Mouse (Mus musculus) CH12F3 (cell line): Measurements from ENCODE around the gene Kif16b.
"Not testable (repeated sequence)": the region's sequence is repeated elsewhere in the genome, so short reads cannot be mapped to it uniquely, and the experiment has no call there.

Experiments
- in situ Hi-C: fragments of 300-500 bp; cut with MboI; formaldehyde crosslinking; loops from 2 replicates; pipeline ENCODE4 v1.14.3; 2020; ENCODE audit warnings: low sequenced_read_pairs

Kif16b gene

DNA sequence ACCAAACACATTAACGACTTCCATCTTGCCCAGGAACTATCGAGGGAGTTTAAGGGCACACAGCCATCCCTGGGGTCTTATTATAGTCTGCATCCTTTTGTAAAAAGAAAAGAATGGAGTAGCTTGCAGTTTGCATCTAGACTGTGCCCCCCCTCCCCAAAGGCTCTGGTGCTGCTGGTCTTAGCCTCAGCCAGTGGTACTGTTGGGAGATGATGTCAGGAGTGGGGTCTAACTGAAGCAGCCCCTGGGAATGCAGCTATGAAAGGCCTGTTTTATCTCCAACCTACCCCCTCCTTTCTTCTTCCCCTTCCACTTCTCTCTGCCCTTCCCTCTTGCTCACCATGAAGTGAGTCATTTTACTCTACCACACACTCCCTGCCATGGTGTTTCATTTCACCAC lies 298.1 kb downstream of the Kif16b start:
- in situ Hi-C loops: no loop called here

DNA sequence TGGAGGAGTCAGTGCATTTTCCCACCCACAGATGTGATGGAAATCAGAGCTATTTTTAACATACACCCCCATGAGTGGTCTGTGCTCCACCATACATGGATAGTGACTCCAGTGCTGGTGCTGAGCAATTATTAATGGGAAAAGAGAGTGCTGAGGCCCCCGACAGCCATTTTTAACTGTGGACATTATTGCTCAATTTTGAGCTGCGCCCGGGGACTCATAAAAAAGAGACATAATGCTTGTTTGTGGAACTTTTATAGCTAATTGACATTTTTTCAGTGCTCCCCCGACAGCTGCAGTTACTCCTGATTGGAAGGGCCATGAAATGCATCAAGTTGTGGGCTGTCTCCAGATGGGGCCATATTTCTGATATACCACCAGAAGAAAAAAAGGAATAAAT lies 302.1 kb downstream of the Kif16b start:
- in situ Hi-C loops: no loop called here

DNA sequence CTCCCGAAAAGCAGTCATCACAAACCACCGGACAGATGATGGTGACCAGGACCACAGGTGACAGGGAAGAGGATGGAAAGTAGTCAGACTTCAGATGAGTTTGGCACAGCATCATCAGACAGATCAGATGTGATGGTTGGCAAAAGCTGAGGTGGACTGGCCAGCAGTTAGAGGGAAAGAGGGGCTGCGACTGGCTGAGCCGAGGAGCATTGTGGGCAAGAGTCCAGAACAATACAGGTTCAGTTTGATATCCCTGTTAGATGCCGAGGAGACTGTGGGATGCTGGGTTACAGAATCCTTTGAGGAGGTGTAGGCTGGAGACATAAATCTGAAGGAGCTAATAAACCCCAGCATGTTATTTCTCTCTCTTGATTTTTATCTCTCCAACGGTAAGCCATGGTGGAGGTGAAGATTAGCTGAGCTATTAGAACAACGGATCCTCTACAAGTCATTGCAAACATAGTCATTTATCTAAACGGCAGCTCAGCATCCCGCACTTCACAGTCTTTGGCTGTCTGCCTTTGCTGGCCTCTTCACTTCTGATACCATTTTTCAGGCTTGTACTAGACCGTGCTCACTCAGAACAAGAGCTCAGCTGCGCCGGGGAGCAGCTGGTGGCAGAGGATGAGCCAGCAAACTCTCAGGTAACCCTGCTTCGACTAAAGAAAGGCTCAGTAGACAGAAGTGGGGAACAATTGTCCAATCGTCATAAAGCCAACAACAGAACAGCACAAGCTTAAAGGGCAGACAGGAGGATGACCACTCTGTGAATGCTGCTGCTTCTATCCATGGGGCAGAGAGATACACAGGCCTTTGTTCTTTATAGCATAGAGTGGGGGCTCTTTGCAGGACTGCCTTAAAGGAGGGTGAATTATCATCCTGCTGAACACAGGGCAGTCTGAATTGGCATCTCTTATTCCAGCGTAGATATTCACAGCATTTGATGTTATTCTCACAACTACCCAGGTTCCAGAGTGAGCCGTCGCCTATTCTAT lies 304.9 kb downstream of the Kif16b start:
- in situ Hi-C loops: no loop called here

GRCm38 (mm10) chr2:142590938-142591337 lies 310.4 kb downstream of the Kif16b start:
- in situ Hi-C loops: no loop called here

DNA sequence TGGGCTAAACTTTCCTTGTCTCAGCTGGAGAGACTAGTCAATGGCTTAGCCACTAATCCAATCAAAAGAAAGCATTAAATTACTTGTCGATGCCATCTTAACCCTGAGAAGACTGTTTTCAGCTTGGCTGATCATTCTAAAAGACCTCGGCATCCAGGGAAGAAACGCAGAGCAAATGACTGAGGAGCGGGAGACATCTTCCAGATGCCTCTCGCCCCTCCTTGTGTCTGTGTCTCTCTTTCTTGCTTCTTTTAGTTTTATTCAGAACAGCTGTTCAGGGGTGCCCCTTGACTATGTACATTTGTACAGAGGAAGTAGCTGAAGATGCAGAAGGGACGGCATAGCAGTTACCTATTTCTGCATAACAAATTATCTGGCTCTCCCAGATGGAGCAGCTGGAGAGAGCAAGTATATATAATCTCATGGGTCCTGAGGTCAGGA lies 311.0 kb downstream of the Kif16b start:
- in situ Hi-C loops: no loop called here

- in situ Hi-C loops: no loop called here
Measured at GRCm38 (mm10) chr2:142589403-142590283, 311.7 kb downstream of the Kif16b start.

DNA sequence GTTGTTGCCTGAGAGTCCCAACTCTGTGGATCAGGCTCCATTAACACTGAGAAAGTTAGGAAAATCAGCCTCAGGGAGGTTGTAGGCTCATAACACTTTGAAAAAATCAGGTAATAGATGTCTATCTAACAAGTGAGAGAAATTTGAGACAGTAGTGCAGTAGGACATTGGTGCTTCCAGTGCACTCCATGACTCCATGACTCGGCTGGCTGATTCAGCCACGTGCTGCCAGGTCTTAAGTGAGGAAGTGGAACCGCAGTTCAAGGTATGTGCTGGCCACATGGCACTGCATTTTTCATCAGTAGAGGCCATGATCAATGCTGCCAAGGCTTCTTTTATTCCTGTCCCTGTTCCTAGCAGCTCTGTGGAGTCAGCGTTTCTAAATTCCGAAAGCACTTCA lies 315.5 kb downstream of the Kif16b start:
- in situ Hi-C loops: no loop called here

DNA sequence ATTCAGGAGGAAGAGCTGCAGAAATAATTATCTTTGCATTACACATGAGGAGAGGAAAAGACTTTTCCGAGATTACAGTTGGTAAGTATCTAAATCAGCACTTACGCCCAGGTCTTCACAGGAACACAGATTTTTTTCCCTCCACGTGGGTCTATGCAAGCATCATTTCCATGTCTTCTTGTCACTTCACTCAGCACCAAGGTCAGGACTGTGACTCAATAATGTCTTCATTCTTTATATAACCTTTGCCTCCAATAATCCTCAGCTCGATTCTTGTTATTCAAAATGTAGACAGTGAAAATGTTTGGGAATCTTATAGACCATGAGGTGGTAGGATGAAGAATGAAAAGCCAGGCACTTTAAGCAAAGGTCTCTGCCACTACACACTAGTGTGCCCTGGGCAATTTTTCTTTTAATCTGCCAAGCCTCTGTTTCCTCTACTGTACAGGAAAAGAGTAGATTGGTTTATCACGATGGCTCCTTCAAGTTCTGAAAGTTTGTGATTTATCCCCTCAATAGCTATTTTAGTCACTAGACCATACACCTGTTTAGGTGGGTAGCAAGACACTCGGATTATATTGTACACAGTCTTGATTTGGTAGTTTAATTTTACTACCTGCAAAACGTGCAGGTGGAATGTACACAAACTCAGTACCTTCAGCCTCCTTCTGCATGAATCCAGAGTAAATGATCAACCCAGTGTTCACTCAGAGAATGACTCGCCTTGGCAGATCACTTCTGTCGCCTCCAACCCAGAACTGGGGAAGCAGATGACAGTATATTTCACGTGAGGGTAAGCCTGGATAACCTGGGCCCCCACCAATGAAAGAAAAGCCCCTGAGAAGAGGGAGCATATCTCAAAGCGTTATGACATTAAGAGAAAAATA lies 316.2 kb downstream of the Kif16b start:
- in situ Hi-C loops: no loop called here

- in situ Hi-C loops: no loop called here
Measured at GRCm38 (mm10) chr2:142580449-142580848, 320.9 kb downstream of the Kif16b start.

GRCm38 (mm10) chr2:142577414-142577813 lies 323.9 kb downstream of the Kif16b start:
- in situ Hi-C loops: not testable (repeated sequence)

- in situ Hi-C loops: no loop called here
Measured at GRCm38 (mm10) chr2:142569771-142570170, 331.6 kb downstream of the Kif16b start.
